Mouse (Mus musculus): ENCODE measurements around the gene Ndufa7. TPM values are rescaled to one million over a fixed set of nuclear protein-coding genes. Genes with fewer than 3 reads are reported as not detected.
A peak's percentile ranks its signal among the peaks of the same experiment; 100 is the strongest.

Gene Ndufa7
- polyA plus RNA-seq (2016; fragmentation: Nextera tagmentation; extraction: Ambion mirVana) = 421 and 479 TPM in 2 replicates

- WGBS = under 1% methylated on average over 51 of the region's 51 CpGs
- H3K27ac ChIP-seq = peak within 1 kb of the TSS; percentile 89
- no peaks in the 10 kb centered on the region for H3K27me3 ChIP-seq
- peaks cover 55% of the 10 kb centered on the region for H3K36me3 ChIP-seq
- H3K4me3 ChIP-seq = peak within 1 kb of the TSS; percentile 80
- H3K4me1 ChIP-seq = peaks cover 21% of the 10 kb centered on the region
- ATAC-seq (ENCODE audit: insufficient number of reproducible peaks, insufficient read depth, low FRiP score, low TSS enrichment) = peak; percentile 86
- H3K4me2 ChIP-seq (replicated peaks) = peak within 1 kb of the TSS; percentile 95
- H3K9me3 ChIP-seq = no peaks in the 10 kb centered on the region
- peak within 1 kb of the TSS; percentile 88 for H3K9ac ChIP-seq
These were observed at the start of gene Ndufa7, which contains the start of gene Rps28 for GRCm38 (mm10) chr17:33824084-33824996. Ndufa7 (plus strand) TSS chr17:33824572. Rps28 (minus strand) TSS chr17:33824562.

DNA sequence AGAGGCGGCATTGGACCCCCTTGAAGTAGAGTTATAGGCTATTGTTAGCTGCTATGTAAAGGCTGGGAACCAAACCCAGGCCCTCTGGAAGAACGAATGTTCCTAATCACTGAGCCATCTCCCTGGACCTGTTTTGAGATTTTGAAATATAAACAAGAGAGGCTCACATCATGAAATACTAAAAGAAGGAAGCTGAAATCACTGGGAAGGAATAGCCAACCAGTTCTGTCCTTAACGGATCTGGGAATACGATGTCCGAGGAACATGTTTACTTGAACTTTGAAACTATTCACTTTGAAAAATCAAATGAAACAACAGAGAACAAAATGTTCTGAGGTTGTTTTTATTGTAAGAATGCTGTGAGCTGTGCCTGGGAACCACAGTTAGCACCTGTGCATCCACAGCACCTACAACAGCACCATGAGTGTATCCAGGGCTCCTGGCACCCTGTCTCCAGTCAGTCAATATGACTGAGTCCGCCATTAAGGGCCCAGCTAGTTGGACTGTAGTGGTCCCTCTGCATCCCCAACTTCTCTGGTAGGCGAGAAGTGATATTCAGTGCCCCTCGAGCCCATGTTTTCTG lies 49.7 kb upstream of the Ndufa7 start:
- Histone ChIP-seq H3K36me3 (peaks cover 39% of the 10 kb centered on the region), H3K9me3 (no peaks in the 10 kb centered on the region), H3K4me2 (replicated peaks) (no peak overlapping the region), H3K4me3 (no peak overlapping the region), H3K27ac (no peak overlapping the region), H3K4me1 (peaks cover 16% of the 10 kb centered on the region), H3K27me3 (no peaks in the 10 kb centered on the region), H3K9ac (no peak overlapping the region)
- WGBS = 89% methylated on average over 8 of the region's 8 CpGs
- no peak for ATAC-seq (ENCODE audit: insufficient number of reproducible peaks, insufficient read depth, low FRiP score, low TSS enrichment)

DNA sequence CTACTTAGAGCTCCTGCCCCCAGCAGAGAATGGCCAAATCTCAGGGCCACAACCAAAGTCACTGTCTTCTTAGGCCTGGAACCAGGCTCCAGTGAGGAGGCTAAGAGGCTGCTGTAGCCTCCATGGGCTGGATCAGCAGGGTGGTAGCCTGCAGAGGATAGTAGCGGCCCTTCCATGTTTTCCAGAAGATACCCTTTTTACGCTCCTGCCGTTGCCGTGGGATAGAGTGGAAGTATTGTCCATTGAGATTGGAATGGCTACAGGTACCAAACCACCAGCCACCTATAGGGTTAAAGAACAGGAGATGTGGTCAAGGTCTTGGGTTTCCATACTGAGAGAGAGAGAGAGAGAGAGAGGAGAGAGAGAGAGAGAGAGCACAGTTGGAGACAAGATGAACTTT lies 49.1 kb upstream of the Ndufa7 start:
- no peak overlapping the region for H3K9ac ChIP-seq
- no peaks in the 10 kb centered on the region for H3K9me3 ChIP-seq
- WGBS = 93% methylated on average over 4 of the region's 4 CpGs
- no peak overlapping the region for H3K4me3 ChIP-seq
- no peak overlapping the region for H3K27ac ChIP-seq
- H3K27me3 ChIP-seq = no peaks in the 10 kb centered on the region
- no peak overlapping the region for H3K4me2 ChIP-seq (replicated peaks)
- H3K36me3 ChIP-seq = peaks cover 39% of the 10 kb centered on the region
- no peak for ATAC-seq (ENCODE audit: insufficient number of reproducible peaks, insufficient read depth, low FRiP score, low TSS enrichment)
- H3K4me1 ChIP-seq = peaks cover 22% of the 10 kb centered on the region

DNA sequence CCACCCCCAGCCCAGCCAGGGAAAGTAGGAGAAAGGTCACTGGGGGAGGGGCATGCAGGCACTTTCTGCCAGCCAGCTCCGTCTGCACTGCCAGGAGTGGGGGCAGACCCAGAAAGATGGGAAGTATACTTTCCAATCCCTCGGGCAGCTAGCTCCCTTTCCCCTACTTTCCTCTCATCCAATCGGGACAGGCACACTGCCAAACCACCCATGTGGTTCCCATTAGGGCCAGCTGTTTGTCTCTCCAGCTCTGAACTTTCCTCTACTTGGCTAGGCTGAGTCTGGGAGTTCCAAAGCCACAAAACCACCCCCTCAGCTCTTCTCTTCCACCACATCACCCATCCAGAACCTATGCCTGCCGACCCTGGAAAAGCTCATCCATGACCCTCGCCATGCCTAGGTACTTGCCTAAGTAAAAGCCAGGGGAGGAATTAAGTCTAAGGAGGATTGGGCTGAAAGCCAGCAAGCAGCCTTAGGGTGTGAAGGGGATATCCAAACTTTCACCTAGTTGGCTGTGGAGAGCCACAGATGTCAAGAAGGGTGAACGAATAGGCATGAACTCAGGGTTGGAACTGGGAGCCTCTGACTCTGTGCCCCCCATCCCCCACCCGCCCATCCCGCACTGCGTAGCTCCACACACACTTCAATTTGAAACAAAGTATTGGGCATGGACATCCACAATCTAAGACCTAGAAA lies 45.0 kb upstream of the Ndufa7 start:
- Histone ChIP-seq H3K4me1 (peaks cover 52% of the 10 kb centered on the region), H3K9me3 (no peaks in the 10 kb centered on the region), H3K4me2 (replicated peaks) (peak overlapping the region; percentile 77), H3K9ac (no peak overlapping the region), H3K27ac (peak overlapping the region; percentile 94), H3K36me3 (peaks cover 37% of the 10 kb centered on the region), H3K4me3 (peak overlapping the region; percentile 51), H3K27me3 (no peaks in the 10 kb centered on the region)
- WGBS = 29% methylated on average over 9 of the region's 9 CpGs
- peak; percentile 92 for ATAC-seq (ENCODE audit: insufficient number of reproducible peaks, insufficient read depth, low FRiP score, low TSS enrichment)

DNA sequence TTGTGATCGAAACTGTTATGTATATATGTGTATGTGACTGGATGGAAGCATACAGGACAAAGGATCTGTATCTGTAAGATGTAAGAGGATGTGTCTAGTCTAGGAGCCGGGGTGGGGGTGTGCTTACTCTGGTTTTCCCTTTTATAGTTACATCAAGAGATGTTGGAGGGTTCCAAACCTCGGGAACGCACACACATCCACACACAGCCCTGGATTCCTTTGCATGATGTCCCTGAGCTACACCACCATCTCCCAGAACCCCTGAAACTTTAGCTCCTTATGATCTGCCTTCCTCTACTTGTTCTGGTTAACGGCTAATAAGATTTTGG lies 44.4 kb upstream of the Ndufa7 start:
- H3K4me1 ChIP-seq = peaks cover 52% of the 10 kb centered on the region
- no peaks in the 10 kb centered on the region for H3K9me3 ChIP-seq
- WGBS = 58% methylated on average over 5 of the region's 5 CpGs
- peak overlapping the region; percentile 94 for H3K27ac ChIP-seq
- no peak overlapping the region for H3K9ac ChIP-seq
- H3K4me3 ChIP-seq = peak overlapping the region; percentile 51
- no peaks in the 10 kb centered on the region for H3K27me3 ChIP-seq
- peak overlapping the region; percentile 77 for H3K4me2 ChIP-seq (replicated peaks)
- H3K36me3 ChIP-seq = peaks cover 32% of the 10 kb centered on the region
- no peak for ATAC-seq (ENCODE audit: insufficient number of reproducible peaks, insufficient read depth, low FRiP score, low TSS enrichment)

- no peaks in the 10 kb centered on the region for H3K27me3 ChIP-seq
- 0 out of 2 replicates have a peak overlapping the region, but pooled peaks have one; percentile 62 for H3K9ac ChIP-seq
- H3K9me3 ChIP-seq = no peaks in the 10 kb centered on the region
- peak overlapping the region; percentile 51 for H3K4me3 ChIP-seq
- ATAC-seq (ENCODE audit: insufficient number of reproducible peaks, insufficient read depth, low FRiP score, low TSS enrichment) = no peak
- H3K27ac ChIP-seq = peak overlapping the region; percentile 94
- H3K4me2 ChIP-seq (replicated peaks) = peak overlapping the region; percentile 77
- peaks cover 52% of the 10 kb centered on the region for H3K4me1 ChIP-seq
- peaks cover 27% of the 10 kb centered on the region for H3K36me3 ChIP-seq
- WGBS = 80% methylated on average over 5 of the region's 5 CpGs
These were observed 43.9 kb upstream of the Ndufa7 start for GRCm38 (mm10) chr17:33780431-33780830.

DNA sequence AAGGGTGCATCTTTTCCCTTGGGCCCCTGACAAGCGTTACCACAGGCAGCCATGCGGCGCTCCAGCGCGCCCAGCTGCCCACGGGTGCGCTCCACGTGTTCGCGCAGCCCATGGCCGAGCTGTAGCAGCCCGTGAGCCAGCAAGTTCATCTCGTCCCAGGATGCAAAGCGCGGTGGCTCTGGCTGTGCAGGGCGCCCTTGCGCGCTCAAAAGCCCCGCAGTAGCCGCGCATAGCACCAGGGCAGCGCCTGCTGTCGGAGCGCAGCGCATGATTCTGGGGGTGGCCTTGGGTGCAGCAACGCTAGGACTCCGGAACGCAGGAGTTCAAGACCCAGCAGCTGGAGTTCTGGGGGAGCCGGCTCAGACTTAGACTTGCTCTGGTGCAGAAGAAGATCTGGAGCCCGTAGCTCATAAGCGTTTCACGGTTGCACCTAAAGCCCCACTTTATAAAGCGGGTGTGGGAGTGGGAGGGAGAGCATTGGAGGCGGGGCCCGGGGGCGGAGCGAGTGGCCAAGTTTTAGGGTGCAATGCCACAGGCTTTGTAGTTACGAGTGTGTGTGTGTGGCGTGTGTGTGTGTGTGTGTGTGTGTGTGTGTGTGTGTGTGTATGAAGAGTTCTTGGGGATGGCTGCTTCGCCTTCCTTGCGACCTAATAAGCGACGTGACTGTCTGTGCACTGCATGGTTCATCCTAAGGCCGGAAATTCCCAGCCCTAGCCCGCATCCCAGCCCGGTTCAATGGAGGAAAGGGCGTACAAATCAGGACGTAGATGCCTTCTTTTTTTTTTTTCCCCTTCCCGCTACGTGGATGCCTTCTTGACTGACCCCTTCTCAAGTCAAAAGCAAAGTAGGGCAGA lies 43.0 kb upstream of the Ndufa7 start, which contains the start of gene Angptl4:
Angptl4 (minus strand) TSS at position 707 of the 854 bp plus-strand sequence.
- Histone ChIP-seq H3K9me3 (no peaks in the 10 kb centered on the region), H3K27ac (peak within 1 kb of the TSS; percentile 94), H3K4me1 (peaks cover 52% of the 10 kb centered on the region), H3K4me3 (peak within 1 kb of the TSS; percentile 51), H3K27me3 (no peaks in the 10 kb centered on the region), H3K36me3 (peaks cover 19% of the 10 kb centered on the region), H3K4me2 (replicated peaks) (peak within 1 kb of the TSS; percentile 77), H3K9ac (peak within 1 kb of the TSS; percentile 62)
- WGBS = 1% methylated on average over 49 of the region's 50 CpGs
- ATAC-seq (ENCODE audit: insufficient number of reproducible peaks, insufficient read depth, low FRiP score, low TSS enrichment) = 0 out of 2 replicates have a peak, but pooled peaks have one; percentile 29

- peak overlapping the region; percentile 51; the same call in 1 of the 2 replicates for H3K4me3 ChIP-seq
- H3K27ac ChIP-seq = peak overlapping the region; percentile 94; the same call in 1 of the 2 replicates
- peak overlapping the region; percentile 62; the same call in 1 of the 2 replicates for H3K9ac ChIP-seq
- H3K27me3 ChIP-seq = no peaks in the 10 kb centered on the region
- H3K36me3 ChIP-seq = peaks cover 12% of the 10 kb centered on the region
- peaks cover 52% of the 10 kb centered on the region for H3K4me1 ChIP-seq
- WGBS = 47% methylated on average over 4 of the region's 4 CpGs
- no peak for ATAC-seq (ENCODE audit: insufficient number of reproducible peaks, insufficient read depth, low FRiP score, low TSS enrichment)
- H3K9me3 ChIP-seq = no peaks in the 10 kb centered on the region
- peak overlapping the region; percentile 77 for H3K4me2 ChIP-seq (replicated peaks)
These were observed 42.3 kb upstream of the Ndufa7 start for GRCm38 (mm10) chr17:33782067-33782466.

GRCm38 (mm10) chr17:33783408-33783807 lies 41.0 kb upstream of the Ndufa7 start:
- Histone ChIP-seq H3K27ac (peak overlapping the region; percentile 65; the same call in 1 of the 2 replicates), H3K4me1 (peaks cover 47% of the 10 kb centered on the region)
- ATAC-seq (ENCODE audit: insufficient number of reproducible peaks, insufficient read depth, low FRiP score, low TSS enrichment) = no peak

DNA sequence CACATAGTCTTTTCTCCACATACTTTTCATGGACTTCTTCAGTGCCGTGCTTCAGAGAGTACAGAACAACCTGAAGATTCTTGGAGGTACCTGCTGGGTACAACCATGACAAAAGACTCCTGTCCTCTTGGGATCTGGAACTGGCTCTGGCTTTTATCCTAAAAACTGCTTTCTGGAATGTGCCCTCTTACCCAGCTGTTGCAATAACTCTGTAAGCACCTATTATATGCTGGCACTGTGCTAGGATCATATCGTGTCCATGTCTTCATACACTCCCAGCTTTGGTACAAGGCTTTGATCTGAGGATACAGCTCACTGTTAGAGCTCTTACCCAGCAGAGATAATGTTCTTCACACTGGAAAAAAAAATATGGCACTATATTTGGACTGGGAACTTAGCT lies 39.4 kb upstream of the Ndufa7 start:
- no peak for ATAC-seq (ENCODE audit: insufficient number of reproducible peaks, insufficient read depth, low FRiP score, low TSS enrichment)

More at GRCm38 (mm10) chr17:33783408-33783807, 41.0 kb upstream of the Ndufa7 start:
- Histone ChIP-seq H3K9me3 (no peaks in the 10 kb centered on the region), H3K4me2 (replicated peaks) (no peak overlapping the region), H3K4me3 (no peak overlapping the region), H3K36me3 (no peaks in the 10 kb centered on the region), H3K27me3 (no peaks in the 10 kb centered on the region), H3K9ac (no peak overlapping the region)

DNA sequence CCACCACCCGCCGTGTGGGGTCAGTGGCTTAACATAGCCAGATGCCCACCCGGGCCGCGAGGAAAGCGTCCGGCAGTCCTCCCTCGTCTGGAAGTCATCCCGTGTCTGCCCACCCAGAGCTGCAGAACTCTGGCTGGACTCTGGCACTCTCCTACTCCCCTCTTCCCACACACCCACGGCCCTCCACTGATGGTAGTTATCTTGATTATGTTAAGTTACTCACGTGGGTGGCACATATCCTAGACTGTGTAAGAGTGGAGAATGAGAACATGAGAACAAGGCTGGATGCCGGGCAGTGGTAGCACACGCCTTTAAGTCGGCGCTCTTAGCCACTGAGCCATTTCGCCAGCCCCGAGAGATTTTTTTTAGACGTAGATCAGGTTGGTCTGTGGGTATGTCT lies 38.0 kb upstream of the Ndufa7 start:
- Histone ChIP-seq H3K4me3 (no peak overlapping the region), H3K4me2 (replicated peaks) (no peak overlapping the region), H3K4me1 (peaks cover 20% of the 10 kb centered on the region), H3K9me3 (no peaks in the 10 kb centered on the region), H3K9ac (no peak overlapping the region), H3K27me3 (no peaks in the 10 kb centered on the region), H3K27ac (no peak overlapping the region), H3K36me3 (no peaks in the 10 kb centered on the region)
- 84% methylated on average over 18 of the region's 18 CpGs for WGBS
- ATAC-seq (ENCODE audit: insufficient number of reproducible peaks, insufficient read depth, low FRiP score, low TSS enrichment) = no peak

More for the DNA sequence above, 39.4 kb upstream of the Ndufa7 start:
- Histone ChIP-seq H3K4me1 (peaks cover 34% of the 10 kb centered on the region), H3K27me3 (no peaks in the 10 kb centered on the region), H3K9ac (no peak overlapping the region), H3K4me2 (replicated peaks) (no peak overlapping the region), H3K9me3 (no peaks in the 10 kb centered on the region), H3K27ac (no peak overlapping the region), H3K36me3 (no peaks in the 10 kb centered on the region), H3K4me3 (no peak overlapping the region)
- WGBS = 83% methylated on average over 2 of the region's 2 CpGs

Data from embryonic facial prominence, embryonic 12.5 days (tissue).